Mouse (Mus musculus): ENCODE results near the gene Mical1. TPM values are rescaled to one million over a fixed set of nuclear protein-coding genes. Genes with fewer than 3 reads are reported as not detected.

Gene Mical1
- total and polyA plus RNA-seq, 3 experiments, result 1.3 to 15.7 TPM; not detected in 1

GRCm38 (mm10) chr10:41448216-41448615 lies 27.9 kb upstream of the Mical1 start:
- Histone ChIP-seq H3K79me2 (ENCODE audit: control insufficient read depth, insufficient read depth, low read length, poor library complexity) (peaks cover 17% of the 10 kb centered on the region), H3K4me3 (ENCODE audit: control insufficient read depth in 1 of 2, insufficient read depth in 1 of 2, low read depth in 2 of 2, low read length in 2 of 2) (no peak overlapping the region), H3K4me1 (ENCODE audit: control insufficient read depth in 1 of 2, insufficient read depth in 2 of 2, low read length in 2 of 2) (peaks cover 4 to 21% of the 10 kb centered on the region in 2 experiments), H3K27me3 (ENCODE audit: control insufficient read depth in 1 of 2, insufficient read depth in 2 of 2, low read length in 2 of 2) (no peaks in the 10 kb centered on the region), H3K27ac (ENCODE audit: control insufficient read depth, low read depth, low read length) (no peak overlapping the region), H3K9me3 (replicated peaks; ENCODE audit: insufficient read depth, low read length) (no peaks in the 10 kb centered on the region), H3K9ac (ENCODE audit: control insufficient read depth, low read depth, low read length, poor library complexity, severe bottlenecking) (no peak overlapping the region), H3K36me3 (ENCODE audit: control insufficient read depth in 1 of 2, insufficient read depth in 2 of 2, low read length in 2 of 2) (peaks cover 0 to 12% of the 10 kb centered on the region in 2 experiments; a peak in 2 of 4 replicates)
- DNase-seq (ENCODE audit: low read depth, low spot score), result peak; percentile 30
- TF ChIP-seq JUND (IDR thresholded peaks at IDR 0.05; ENCODE audit: low read depth, low read length), result no peak
- TF ChIP-seq TAL1 (IDR thresholded peaks at IDR 0.05; ENCODE audit: low read length), result peak; percentile 54
- no peak for TF ChIP-seq MEF2A (IDR thresholded peaks at IDR 0.05; ENCODE audit: extremely low read depth, insufficient replicate concordance, low read depth, low read length, poor library complexity, severe bottlenecking)
- TF ChIP-seq GATA1 (IDR thresholded peaks at IDR 0.05; ENCODE audit: low read depth, low read length), result peak; percentile 56

GRCm38 (mm10) chr10:41449684-41450083 lies 26.4 kb upstream of the Mical1 start:
- Histone ChIP-seq H3K9me3 (replicated peaks; ENCODE audit: insufficient read depth, low read length) (no peaks in the 10 kb centered on the region), H3K4me3 (ENCODE audit: control insufficient read depth in 1 of 2, insufficient read depth in 1 of 2, low read depth in 2 of 2, low read length in 2 of 2) (peak overlapping the region; percentile 66 to 72), H3K36me3 (ENCODE audit: control insufficient read depth in 1 of 2, insufficient read depth in 2 of 2, low read length in 2 of 2) (peaks cover 0 to 12% of the 10 kb centered on the region in 2 experiments; a peak in 2 of 4 replicates), H3K27ac (ENCODE audit: control insufficient read depth, low read depth, low read length) (peak overlapping the region; percentile 90), H3K27me3 (ENCODE audit: control insufficient read depth in 1 of 2, insufficient read depth in 2 of 2, low read length in 2 of 2) (no peaks in the 10 kb centered on the region), H3K79me2 (ENCODE audit: control insufficient read depth, insufficient read depth, low read length, poor library complexity) (peaks cover 17% of the 10 kb centered on the region), H3K4me1 (ENCODE audit: control insufficient read depth in 1 of 2, insufficient read depth in 2 of 2, low read length in 2 of 2) (peaks cover 4 to 21% of the 10 kb centered on the region in 2 experiments), H3K9ac (ENCODE audit: control insufficient read depth, low read depth, low read length, poor library complexity, severe bottlenecking) (peak overlapping the region; percentile 65)
- TF ChIP-seq UBTF (IDR thresholded peaks at IDR 0.05; ENCODE audit: borderline replicate concordance, insufficient read depth, low read depth, low read length) (no peak), MEF2A (IDR thresholded peaks at IDR 0.05; ENCODE audit: extremely low read depth, insufficient replicate concordance, low read depth, low read length, poor library complexity, severe bottlenecking) (no peak), MAX (IDR thresholded peaks at IDR 0.05; ENCODE audit: low read length) (no peak), SIN3A (IDR thresholded peaks at IDR 0.05; ENCODE audit: low read length) (no peak), POLR2A (IDR thresholded peaks at IDR 0.05; ENCODE audit: control insufficient read depth in 1 of 2, insufficient read depth in 1 of 2, low read depth in 1 of 2, low read length in 2 of 2, poor library complexity in 1 of 2) (no peak), NRF1 (IDR thresholded peaks at IDR 0.05; ENCODE audit: insufficient read depth, low read depth, low read length, poor library complexity, severe bottlenecking) (no peak), BHLHE40 (IDR thresholded peaks at IDR 0.05; ENCODE audit: borderline replicate concordance, low read depth, low read length) (no peak), RAD21 (IDR thresholded peaks at IDR 0.05; ENCODE audit: low read depth, low read length) (no peak)
- peak; percentile 71 for DNase-seq (ENCODE audit: low read depth, low spot score)

GRCm38 (mm10) chr10:41450137-41450670 lies 25.9 kb upstream of the Mical1 start, which contains the start of gene Zbtb24:
Gene Zbtb24, plus strand, starts transcription at chr10:41450383.
- Histone ChIP-seq H3K36me3 (ENCODE audit: control insufficient read depth in 1 of 2, insufficient read depth in 2 of 2, low read length in 2 of 2) (peaks cover 0 to 12% of the 10 kb centered on the region in 2 experiments; a peak in 2 of 4 replicates), H3K4me3 (ENCODE audit: control insufficient read depth in 1 of 2, insufficient read depth in 1 of 2, low read depth in 2 of 2, low read length in 2 of 2) (peak within 1 kb of the TSS; percentile 77 to 97), H3K4me1 (ENCODE audit: control insufficient read depth in 1 of 2, insufficient read depth in 2 of 2, low read length in 2 of 2) (peaks cover 4 to 21% of the 10 kb centered on the region in 2 experiments), H3K9me3 (replicated peaks; ENCODE audit: insufficient read depth, low read length) (no peaks in the 10 kb centered on the region), H3K79me2 (ENCODE audit: control insufficient read depth, insufficient read depth, low read length, poor library complexity) (peaks cover 17% of the 10 kb centered on the region), H3K9ac (ENCODE audit: control insufficient read depth, low read depth, low read length, poor library complexity, severe bottlenecking) (peak within 1 kb of the TSS; percentile 80), H3K27me3 (ENCODE audit: control insufficient read depth in 1 of 2, insufficient read depth in 2 of 2, low read length in 2 of 2) (no peaks in the 10 kb centered on the region), H3K27ac (ENCODE audit: control insufficient read depth, low read depth, low read length) (peak within 1 kb of the TSS; percentile 90)
- peak; percentile 96 for DNase-seq (ENCODE audit: low read depth, low spot score)
- TF ChIP-seq ZC3H11A (IDR thresholded peaks at IDR 0.05; ENCODE audit: low read depth, low read length), result no peak
- TF ChIP-seq ZMIZ1 (IDR thresholded peaks at IDR 0.05; ENCODE audit: low read depth, low read length), result peak; percentile 72
- TF ChIP-seq GABPA (IDR thresholded peaks at IDR 0.05; ENCODE audit: low read depth, low read length), result no peak
- TF ChIP-seq KAT2A (conservative IDR thresholded peaks at IDR 0.05; ENCODE audit: low read depth, low read length), result no peak
- no peak for TF ChIP-seq RAD21 (IDR thresholded peaks at IDR 0.05; ENCODE audit: low read depth, low read length)
- TF ChIP-seq NRF1 (IDR thresholded peaks at IDR 0.05; ENCODE audit: insufficient read depth, low read depth, low read length, poor library complexity, severe bottlenecking), result no peak
- peak; percentile 45; the same call in 1 of the 2 replicates for TF ChIP-seq POLR2AphosphoS2 (IDR thresholded peaks at IDR 0.05; ENCODE audit: low read length)
- TF ChIP-seq E2F4 (IDR thresholded peaks at IDR 0.05; ENCODE audit: borderline replicate concordance, low read depth, low read length), result no peak
- TF ChIP-seq TCF12 (IDR thresholded peaks at IDR 0.05; ENCODE audit: low read depth, low read length), result peak; percentile 46; the same call in 1 of the 2 replicates
- TF ChIP-seq TAL1 (IDR thresholded peaks at IDR 0.05; ENCODE audit: low read length), result no peak
- TF ChIP-seq ZNF384 (IDR thresholded peaks at IDR 0.05; ENCODE audit: low read depth, low read length), result no peak
- TF ChIP-seq ETS1 (IDR thresholded peaks at IDR 0.05; ENCODE audit: low read depth, low read length), result peak; percentile 61; the same call in 1 of the 2 replicates
- peak; percentile 99 for TF ChIP-seq USF1 (IDR thresholded peaks at IDR 0.05; ENCODE audit: low read depth, low read length)
- TF ChIP-seq CTCF (IDR thresholded peaks at IDR 0.05 in 2 of 3, conservative IDR thresholded peaks at IDR 0.05 in 1 of 3; ENCODE audit: control insufficient read depth in 1 of 3, insufficient read depth in 1 of 3, low read depth in 2 of 3, low read length in 3 of 3, poor library complexity in 1 of 3, severe bottlenecking in 1 of 3), result no peak
- no peak for TF ChIP-seq BHLHE40 (IDR thresholded peaks at IDR 0.05; ENCODE audit: borderline replicate concordance, low read depth, low read length)
- no peak for TF ChIP-seq POLR2AphosphoS5 (IDR thresholded peaks at IDR 0.05; ENCODE audit: borderline replicate concordance, low read depth, low read length)
- TF ChIP-seq MEF2A (IDR thresholded peaks at IDR 0.05; ENCODE audit: extremely low read depth, insufficient replicate concordance, low read depth, low read length, poor library complexity, severe bottlenecking), result no peak
